Mouse (Mus musculus) small intestine, adult 2 months (tissue): ENCODE measurements around the gene Phtf2.

Experiments used
- CTCF ChIP-seq: fragments of 200-500 bp; IDR thresholded peaks from 2 replicates; pipeline ENCODE4 v1.5.1; 2012; ENCODE audit warnings: low read depth, mild to moderate bottlenecking, control low read depth, inconsistent platforms, low read length, moderate library complexity, mixed read lengths; ENCODE audit not compliant: insufficient replicate concordance, insufficient read length; ENCODE audit errors: extremely low read depth
- POLR2A ChIP-seq: fragments of 200-500 bp; IDR thresholded peaks from 2 replicates; pipeline ENCODE4 v1.6.1; 2012; ENCODE audit warnings: low read depth, mild to moderate bottlenecking, control low read depth, inconsistent platforms, low read length, moderate library complexity

- TF ChIP-seq CTCF (no peak), POLR2A (no peak)
Measured at GRCm38 (mm10) chr5:20884036-20884620, 2.2 kb upstream of the Phtf2 start.
